Mouse (Mus musculus): ENCODE results near the gene Grk5.
"Not testable (repeated sequence)": the region's sequence is repeated elsewhere in the genome, so short reads cannot be mapped to it uniquely, and the experiment has no call there.

Gene Grk5

DNA sequence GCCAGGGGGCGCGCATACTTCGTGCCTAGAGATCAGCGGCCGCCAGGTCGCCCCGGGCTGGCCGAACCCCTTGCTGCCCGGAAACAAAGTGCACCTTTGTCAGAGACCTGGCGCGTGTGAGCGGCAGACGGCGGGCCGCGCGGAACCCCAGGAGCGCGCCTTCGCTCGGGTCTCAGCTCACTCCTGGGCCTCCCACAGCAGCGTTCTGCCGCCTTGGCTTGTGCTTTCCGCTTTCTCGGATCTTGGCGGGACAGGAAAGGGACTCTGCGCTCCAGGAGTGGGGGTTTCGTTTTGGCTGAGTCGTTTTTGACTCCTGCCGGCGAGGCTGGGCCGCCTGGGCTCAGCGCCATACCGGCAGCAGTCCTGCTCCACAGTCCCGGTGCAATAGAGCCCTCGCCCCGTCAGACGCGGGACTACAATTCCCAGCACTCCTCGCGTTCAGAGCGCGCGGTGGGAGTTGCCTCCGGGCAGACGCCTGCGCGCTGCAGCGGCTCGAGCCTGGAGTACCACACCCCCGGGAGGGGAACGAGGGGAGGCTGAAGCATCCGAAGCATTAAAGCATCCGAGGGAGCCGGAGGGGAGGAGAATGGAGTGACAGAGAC is at the start of gene Grk5:
Gene Grk5 (plus strand): TSS at position 36 of the 602 bp plus-strand sequence.
- peak; percentile 96 for DNase-seq (ENCODE audit: low read depth, low spot score)

DNA sequence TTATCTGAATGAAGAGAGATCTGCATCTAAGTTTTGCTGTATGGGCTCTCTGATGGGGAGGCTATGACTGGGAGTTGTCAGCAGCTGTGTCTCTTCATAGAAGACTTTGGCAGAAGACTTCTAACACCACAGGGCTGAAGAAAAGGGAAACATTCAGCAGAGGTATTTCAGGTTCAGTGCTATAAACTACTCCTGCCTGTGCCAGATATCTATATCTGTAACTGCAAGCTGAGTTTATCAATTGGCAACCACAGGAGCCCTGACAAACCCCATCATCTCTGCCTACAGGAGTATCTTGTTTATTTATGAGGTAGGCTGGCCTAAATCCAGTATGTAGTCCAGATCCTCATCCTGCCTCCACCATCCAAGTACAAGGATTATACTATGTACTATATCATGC is 46.2 kb upstream of the Grk5 start:
- no peak for DNase-seq (ENCODE audit: low read depth, low spot score)

DNA sequence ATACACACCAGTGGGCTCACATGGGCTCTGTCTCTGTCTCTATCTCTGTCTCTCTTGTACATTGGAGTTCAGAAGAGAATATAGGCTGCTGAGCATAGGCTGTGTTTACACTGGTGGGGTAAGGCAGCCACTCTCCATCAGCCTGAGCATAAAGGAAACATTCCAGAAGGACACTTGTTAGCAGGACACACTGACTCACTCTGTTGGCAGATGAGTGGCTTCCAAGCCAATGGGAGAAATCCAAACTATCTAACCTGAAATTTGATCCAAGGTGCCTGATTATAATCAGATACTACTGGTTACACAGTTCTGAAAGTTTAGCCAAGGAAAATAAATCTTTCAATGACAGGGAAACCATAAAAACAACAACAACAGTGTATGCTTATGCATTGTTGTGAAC is 43.8 kb upstream of the Grk5 start:
- no peak for DNase-seq (ENCODE audit: low read depth, low spot score)

DNA sequence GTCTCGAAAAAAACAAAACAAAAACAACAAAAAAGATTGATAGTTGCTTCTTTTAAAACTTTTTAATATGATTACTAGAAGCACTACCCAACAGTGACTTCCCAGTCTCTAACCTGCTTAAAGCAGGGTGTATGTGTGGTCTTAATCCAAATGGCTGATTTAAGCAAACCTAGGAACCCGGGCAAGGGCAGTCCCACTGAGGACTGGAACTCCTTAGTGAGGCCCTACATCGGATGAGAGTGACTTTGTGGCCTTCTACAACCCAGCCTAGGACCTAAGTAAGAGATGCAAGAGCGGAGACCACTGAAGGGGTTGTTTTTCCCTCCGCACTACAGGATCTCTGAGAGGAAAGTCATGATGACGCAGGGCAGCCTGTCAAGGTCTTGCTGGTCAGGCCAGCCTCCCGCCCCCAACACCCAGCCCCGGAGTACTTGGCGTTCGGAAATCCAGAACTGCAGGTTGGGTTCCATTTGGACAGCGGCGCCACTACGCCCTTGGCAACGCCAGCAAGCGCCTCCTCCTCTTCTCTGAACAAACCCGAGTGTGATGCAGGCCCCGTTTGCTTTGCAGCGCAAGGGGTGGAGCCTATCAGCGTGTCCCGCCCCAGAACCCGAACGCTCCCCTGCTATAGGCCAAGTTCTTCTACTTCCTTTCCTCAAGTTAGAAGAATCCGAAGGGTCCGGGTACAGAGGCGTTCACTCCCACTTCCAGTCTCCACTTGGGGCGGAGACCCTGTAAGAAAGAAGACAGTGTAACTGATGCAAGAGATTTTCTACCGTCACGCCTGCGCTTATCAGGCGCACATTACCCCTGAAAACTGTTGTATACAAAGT is 28.5 kb upstream of the Grk5 start, which contains the start of gene Sfxn4:
Gene Sfxn4 (minus strand): TSS at position 612 of the 833 bp plus-strand sequence.
- DNase-seq (ENCODE audit: low read depth, low spot score), result peak; percentile 94

DNA sequence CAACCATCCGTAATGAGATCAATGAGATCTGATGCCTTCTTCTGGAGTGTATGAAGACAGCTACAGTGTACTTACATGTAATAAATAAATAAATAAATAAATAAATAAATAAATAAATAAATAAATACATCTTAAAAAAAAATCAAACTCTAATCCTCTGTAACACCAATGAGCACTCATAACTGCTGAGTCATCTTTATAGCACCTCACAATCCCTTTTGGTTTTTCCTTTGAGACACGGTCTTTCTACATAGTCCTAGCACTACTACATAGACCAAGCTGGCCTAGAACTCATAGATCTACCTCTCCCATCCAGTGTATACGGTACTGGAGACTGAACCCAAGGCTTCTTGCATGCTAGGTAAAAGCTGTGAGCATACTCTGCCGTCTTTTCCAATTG is 23.4 kb upstream of the Grk5 start:
- DNase-seq (ENCODE audit: low read depth, low spot score), result not testable (repeated sequence)

DNA sequence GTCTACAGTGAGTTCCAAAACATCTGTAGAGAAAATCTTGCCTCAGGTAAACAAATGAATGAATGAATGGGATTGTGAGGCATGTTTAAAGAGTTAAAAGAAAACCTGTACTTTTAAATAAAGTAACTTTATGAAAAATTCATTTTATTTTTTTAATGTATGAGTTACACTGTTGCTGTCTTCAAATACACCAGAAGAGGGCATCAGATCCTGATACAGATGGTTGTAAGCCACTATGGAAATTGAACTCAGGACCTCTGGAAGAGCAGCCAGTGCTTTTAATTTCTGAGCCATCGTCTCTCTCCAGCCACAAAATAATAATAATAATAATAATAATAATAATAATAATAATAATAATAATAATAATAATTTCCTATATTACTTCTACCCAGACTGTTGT is 19.1 kb upstream of the Grk5 start:
- peak; percentile 35 for DNase-seq (ENCODE audit: low read depth, low spot score)

DNA sequence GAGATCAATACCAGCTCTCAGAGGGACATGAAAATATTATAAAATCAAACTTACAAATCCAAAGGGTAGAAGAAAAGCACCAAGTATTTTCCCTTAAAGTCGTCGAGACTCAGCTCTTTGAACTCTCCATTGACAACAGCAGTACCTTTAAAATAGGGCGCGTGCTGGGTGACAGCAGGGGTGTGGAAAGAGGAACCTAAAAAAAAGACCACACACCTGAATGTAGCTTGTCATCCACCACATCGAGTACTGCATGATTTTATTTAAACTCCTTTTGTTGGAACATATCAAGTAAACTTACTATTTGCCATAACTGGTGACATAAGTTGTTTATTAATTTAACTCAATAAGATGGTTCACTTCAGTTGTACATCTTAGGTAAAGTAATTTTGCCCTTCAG is 18.2 kb upstream of the Grk5 start:
- DNase-seq (ENCODE audit: low read depth, low spot score), result no peak

DNA sequence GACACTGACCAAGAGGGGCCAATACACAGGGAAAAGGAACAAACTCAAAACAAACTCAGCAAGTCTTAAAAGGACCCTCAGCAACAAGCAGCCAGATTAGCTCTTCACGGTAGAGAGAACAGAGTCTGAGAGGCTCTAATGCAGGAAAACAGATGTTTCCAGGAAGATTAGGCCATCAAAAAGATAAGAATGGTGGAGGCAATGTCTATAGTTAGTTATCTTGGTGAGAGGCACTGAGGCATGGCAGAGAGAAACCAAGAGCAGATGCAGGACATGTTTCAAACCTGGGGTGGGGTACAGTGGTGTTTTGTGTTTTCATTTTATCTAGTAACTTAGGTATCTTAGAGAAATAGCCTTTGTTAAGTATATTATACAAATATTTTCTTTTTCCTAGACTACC is 17.3 kb upstream of the Grk5 start:
- no peak for DNase-seq (ENCODE audit: low read depth, low spot score)

DNA sequence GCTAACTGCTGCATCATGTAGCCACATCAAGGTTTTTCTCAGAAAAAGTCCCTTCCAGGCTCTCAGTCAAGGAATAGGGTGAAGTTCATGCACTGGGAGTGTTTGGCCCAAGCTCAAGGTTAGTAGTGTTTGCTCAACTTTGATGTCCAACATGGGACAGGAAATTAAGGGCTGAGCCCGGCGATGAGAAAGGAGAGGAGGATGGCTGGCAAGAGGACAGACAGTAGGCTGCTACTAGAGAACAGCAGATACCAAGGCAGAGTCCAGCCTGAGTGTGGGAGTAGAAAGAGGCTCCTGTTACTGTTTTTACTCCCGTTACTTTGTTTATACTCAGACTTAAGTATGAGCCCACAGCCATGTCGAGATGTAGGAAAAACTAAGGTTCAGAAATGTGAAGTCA is 16.0 kb upstream of the Grk5 start:
- DNase-seq (ENCODE audit: low read depth, low spot score), result no peak

DNA sequence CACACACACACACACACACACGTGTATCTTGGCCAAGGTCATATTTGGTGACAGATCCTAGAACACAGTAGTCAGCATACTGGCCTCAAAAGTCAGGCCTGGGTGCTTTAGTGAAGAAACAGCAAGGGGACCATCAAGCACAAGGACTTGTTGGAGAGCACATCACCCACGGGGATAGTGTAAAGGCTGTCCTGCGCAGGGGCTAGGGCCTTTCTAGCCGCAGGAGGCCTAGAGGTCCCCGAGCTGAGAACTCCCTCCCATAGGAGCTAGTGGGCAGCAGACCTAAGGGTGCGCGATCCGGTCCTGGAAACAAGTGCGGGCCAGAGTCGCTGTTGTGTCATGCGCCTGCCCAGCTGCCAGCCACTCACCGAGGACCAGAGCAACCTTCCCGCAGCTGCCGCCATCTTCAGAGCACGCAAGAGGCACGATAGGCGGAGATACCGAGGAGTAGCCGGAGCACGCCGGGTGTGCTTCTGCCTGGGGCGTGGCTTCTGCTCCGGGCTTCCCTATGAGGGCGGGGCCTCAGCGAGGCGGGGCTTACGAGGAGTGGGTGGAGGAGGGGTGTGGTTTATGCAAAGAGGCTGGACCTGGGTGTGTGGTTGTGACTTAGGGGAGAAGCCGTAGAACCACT is 15.4 kb upstream of the Grk5 start, which contains the start of gene Prdx3:
Gene Prdx3 (minus strand): TSS at position 493 of the 631 bp plus-strand sequence.
- peak; percentile 97 for DNase-seq (ENCODE audit: low read depth, low spot score)

DNA sequence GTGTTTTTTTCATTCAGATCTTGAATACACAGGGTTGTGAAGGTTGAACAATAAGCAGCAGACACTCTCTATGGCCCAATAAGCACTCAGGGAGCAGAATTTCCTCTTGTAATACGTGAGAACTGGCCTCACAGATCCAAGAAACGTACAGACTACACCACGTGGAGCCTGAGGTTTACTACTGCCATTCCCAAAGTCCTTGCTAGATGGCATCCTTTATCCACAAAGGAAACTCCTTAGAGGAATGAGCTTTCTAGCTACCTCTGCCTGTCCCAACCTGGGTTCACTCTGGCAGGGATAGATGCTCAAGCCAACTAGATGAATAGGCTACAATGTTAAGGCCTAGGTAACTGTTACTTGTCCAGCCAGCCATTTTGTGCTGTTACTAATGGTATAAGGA is 6.4 kb upstream of the Grk5 start:
- no peak for DNase-seq (ENCODE audit: low read depth, low spot score)

DNA sequence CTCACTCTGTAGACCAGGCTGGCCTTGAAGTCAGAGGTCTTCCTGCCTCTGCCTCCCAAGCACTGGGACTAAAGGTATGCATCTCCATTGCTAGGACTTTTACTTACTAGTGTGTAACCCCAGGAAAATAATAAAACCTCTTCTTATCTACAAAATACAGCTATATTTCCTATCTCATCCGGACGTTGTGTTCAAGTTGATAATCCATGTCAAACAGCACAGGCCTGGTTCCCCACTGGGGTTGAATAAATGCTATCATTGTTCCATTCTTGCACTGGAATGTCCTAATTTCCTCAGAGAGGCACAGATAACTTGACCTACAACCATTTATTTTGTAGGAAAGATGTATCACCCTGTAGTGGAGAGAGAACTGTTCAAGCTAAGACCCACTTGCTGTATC is 1.9 kb upstream of the Grk5 start:
- no peak for DNase-seq (ENCODE audit: low read depth, low spot score)

DNA sequence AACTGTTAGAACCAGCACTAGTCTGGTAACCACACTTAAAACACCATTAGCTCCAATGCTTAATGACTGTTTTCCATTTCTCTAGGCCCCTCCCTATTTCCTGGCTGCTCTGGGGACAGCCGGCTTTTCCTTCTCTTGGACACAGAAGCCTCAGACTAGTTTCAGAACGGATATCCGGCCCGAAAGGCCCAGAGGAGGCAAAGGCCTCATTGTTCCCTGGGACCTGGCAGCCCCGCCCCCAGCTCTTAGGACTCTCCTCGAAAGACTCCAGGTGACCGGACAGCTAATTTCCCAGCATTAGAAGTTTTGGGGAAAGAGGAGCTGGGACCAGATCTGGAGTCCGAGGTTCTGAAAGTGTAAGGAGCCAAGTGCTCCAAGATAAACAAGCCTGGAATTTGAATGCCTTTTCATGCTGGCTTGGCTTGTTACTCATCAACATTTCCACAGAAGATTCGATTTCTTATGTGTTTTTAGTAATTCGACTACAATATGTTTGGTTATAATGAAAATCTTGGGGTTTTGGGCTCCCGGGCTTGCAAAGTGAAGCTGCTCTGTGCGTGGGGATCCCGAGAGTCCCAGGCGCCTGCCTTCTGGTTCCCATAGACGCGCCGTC is 342 bp upstream of the Grk5 start:
- peak; percentile 23 for DNase-seq (ENCODE audit: low read depth, low spot score)

DNA sequence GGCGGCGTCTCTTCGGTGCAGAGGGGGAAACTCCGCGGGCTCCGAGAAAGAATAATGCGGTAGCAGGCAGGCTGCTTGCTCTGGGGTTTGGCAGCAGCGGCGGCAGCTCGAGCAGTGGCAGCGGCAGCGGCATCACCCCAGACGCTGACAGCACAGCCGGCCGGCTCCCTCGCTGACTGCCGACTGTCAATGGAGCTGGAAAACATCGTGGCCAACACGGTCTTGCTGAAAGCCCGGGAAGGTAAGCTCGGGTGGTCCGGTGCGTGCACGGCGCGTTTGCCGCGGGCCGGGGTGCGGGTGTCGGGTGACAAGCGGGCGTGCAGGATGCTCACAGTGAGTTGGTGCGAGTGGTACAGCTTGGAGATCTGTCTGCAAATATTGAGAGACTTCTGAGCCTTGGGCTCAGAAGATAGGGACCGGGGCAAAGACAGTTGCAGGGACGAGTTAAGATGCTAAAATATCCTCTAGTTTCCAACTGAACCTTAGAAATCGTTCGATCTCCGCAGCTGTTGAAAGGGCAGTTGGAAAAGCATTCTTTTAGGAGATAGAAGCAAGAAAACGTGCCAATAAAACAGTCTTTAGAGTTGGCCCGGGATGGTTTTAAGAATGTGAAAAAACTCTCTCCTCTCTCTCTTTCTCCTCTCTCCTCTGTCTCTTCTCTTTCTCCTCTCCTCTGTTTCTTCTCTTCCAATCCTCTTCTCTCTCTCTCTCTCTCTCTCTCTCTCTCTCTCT is 1.0 kb downstream of the Grk5 start:
- no peak for DNase-seq (ENCODE audit: low read depth, low spot score)

DNA sequence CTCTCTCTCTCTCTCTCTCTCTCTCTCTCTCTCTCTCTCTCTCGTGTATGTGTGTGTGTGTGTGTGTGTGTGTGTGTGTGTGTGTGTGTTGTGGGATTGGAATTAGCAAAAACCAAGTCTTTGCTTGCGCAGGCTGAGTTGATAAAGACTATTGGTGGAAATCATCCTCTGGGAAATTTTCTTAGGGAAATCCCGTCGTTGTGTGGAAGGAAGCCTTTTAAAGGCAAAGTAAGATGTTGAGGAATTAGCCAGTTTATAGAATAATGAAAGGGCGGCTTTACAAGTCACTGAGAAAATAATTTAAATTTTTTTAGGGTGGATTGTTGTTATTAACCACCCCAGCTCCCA is 1.5 kb downstream of the Grk5 start:
- no peak for DNase-seq (ENCODE audit: low read depth, low spot score)

DNA sequence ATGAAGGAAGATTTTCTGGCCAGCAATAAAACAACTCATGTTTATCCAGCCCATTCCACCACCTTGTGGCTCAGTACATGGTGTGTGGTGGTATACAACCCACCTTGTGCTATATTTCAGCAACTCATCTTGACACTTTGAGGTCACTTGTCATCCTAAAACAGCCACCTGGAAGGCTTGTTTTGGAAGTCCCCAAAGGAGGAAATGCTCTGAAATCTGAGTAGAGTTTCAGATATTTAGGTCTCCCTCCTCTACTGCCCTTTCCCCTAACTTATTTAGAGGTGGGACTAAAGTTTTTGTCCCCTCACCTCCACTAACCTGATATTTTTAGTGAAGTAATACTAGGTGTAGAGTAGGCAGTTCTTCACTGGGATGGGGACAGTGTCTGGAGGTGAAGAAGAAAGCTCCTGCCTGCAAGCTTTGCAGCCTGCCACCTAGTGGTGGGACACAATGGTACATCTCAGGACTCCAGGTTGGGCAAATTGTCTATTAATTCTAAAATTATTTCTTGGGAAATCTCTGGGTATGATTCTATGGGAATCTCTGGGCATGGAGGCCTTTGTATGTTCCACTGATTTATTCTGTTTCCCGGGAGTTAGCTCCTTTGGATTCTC is 2.5 kb downstream of the Grk5 start:
- DNase-seq (ENCODE audit: low read depth, low spot score), result peak; percentile 88

DNA sequence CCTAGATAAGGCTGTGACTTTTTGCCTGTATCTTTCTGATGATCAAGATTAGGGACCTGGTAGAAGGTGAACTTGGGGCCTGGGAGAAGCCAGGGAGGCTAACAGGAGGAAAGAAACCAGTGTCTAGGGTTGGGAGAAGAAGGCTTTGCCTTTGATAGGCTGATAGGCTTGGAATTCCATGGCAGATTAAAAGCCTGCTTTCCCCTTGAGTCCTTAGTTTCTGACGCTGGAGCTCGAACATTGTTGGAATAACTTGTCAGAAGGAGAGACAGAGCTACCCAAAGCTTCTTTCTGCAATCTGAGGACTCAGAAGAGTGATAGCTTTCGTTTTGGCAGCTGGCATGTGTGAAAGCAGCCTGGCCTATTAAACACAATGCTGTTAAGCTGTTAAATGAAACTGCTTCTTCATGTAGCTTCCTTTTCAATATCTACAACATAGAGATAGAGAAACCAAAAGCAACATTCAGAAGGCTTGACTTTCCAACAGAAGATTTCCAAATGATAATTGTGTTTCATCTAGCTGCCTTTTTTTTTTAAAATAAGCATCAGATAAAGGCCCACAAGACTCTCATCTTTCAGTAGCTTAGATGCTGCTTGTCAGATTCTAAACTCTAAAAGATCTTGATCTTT is 5.8 kb downstream of the Grk5 start:
- peak; percentile 25 for DNase-seq (ENCODE audit: low read depth, low spot score)

DNA sequence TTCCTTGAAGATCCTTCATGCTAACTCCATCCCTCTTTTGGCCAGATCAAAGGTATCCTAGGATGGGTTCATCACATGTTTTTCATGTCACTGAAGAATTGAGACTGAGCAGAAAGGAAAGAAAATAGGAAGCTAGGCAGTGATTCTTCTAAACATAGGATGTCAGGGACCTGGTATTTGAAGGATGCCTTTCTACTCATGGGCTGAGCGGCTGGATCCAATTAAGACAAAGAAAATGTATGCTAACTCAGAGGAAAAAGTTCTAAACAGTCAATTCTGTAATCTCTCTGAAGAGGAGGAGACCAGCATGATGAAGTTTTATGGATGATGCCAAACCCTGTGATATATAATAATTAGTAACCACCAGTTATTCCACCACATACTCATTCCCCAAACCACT is 13.6 kb downstream of the Grk5 start:
- DNase-seq (ENCODE audit: low read depth, low spot score), result no peak

DNA sequence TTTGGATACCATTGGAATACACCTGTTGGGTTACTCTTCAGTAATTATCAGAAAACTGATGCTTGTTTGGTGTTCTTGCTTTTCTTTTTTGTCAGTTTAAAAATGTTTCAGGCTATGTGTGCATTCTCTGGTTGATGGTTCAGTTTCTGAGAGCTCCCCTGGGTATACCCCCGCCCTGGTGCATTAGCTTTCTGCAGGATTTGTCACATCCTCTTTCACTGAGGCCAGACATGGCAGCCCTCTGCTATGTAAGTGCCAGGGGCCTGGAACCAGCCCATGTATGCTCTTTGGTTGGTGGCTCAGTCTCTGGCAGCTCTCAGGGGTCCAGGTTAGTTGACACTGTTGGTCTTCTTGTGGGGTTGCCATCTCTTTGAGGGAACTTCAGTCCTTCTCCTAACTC is 14.4 kb downstream of the Grk5 start:
- DNase-seq (ENCODE audit: low read depth, low spot score), result no peak

DNA sequence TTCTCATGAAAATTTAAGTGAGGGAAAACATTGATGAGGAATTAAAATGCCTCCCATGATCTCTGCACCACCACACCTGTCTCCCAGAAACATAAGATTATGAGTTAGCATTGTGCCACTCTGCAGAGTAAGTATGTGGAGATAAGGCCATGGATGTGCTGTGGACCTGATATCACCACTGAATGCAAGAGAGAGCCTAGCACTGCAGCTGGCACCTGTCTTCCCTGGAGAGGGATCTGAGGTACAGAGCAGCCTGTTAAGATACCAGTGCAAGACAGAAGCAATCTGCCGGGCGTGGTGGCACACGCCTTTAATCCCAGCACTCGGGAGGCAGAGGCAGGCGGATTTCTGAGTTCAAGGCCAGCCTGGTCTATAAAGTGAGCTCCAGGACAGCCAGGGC is 15.9 kb downstream of the Grk5 start:
- DNase-seq (ENCODE audit: low read depth, low spot score), result no peak

DNA sequence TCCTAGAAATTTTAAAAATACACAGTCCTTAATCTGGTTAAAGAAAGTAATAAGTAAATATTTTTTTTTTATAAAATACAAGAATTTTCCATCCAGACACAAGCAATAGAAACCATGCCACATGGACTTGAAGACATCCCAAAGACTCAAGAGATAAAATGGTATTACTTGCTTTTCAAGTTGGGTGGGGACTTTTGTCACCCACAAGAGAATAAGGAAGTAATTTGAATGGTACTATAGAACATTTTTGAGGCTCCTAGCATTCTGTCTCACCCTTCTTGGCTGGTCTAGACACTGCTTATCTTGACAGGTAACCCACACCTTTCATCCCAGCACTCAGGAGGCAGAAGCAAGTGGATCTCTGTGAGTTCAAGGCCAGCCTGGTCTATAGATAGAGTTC is 20.8 kb downstream of the Grk5 start:
- DNase-seq (ENCODE audit: low read depth, low spot score), result no peak
